Mouse (Mus musculus) frontal cortex, adult 2 months (tissue): ENCODE results near the gene Mrps5. TPM values are rescaled to one million over a fixed set of nuclear protein-coding genes. Genes with fewer than 3 reads are reported as not detected.
A peak's percentile ranks its signal among the peaks of the same experiment; 100 is the strongest.
"Not testable (repeated sequence)": the region's sequence is repeated elsewhere in the genome, so short reads cannot be mapped to it uniquely, and the experiment has no call there.

Experiments used
- DNase-seq, 2 experiments: peaks; one replicate each; pipeline ENCODE4 v3.0.0; 2022; ENCODE audit warnings: low spot score in 1 of 2; ENCODE audit errors: extremely low spot score in 1 of 2
- polyA plus RNA-seq: library from polyadenylated mRNA; depleted of rRNA; stranded (reverse); fragments of >200 nt; gene quantifications from 2 replicates; pipeline ENCODE4 v1.2.3, GENCODE M21; 2012; rRNA removed

Gene Mrps5
- polyA plus RNA-seq, result 113 and 115 TPM in 2 replicates

- DNase-seq, result peak; percentile 51 to 83
Observed at GRCm38 (mm10) chr2:127586694-127587513, at the start of gene Mrps5, which contains the start of gene Zfp661. TSS of gene Mrps5 (plus strand) at chr2:127587222. TSS of gene Zfp661 (minus strand) at chr2:127587094.

- peak; percentile 49 to 80 for DNase-seq
Observed at GRCm38 (mm10) chr2:127537548-127537947, 49.5 kb upstream of the Mrps5 start.

GRCm38 (mm10) chr2:127539494-127539893 lies 47.5 kb upstream of the Mrps5 start:
- peak in 1 of 2 experiments; percentile 63 for DNase-seq

GRCm38 (mm10) chr2:127541185-127541584 lies 45.8 kb upstream of the Mrps5 start, which contains the start of gene Prom2:
TSS of gene Prom2 (minus strand) at chr2:127541467.
- DNase-seq, result no peak

GRCm38 (mm10) chr2:127541697-127542096 lies 45.3 kb upstream of the Mrps5 start:
- DNase-seq, result no peak

GRCm38 (mm10) chr2:127548342-127549074 lies 38.5 kb upstream of the Mrps5 start:
- DNase-seq, result no peak

GRCm38 (mm10) chr2:127549711-127550110 lies 37.3 kb upstream of the Mrps5 start:
- DNase-seq, result no peak

- DNase-seq, result no peak
Observed at GRCm38 (mm10) chr2:127550446-127550845, 36.6 kb upstream of the Mrps5 start.

- peak; percentile 21 to 73 for DNase-seq
Observed at GRCm38 (mm10) chr2:127551078-127551477, 35.9 kb upstream of the Mrps5 start.

- peak; percentile 92 to 98 for DNase-seq
Observed at GRCm38 (mm10) chr2:127559070-127559966, 27.7 kb upstream of the Mrps5 start.

- DNase-seq, result no peak
Observed at GRCm38 (mm10) chr2:127573322-127573721, 13.7 kb upstream of the Mrps5 start.

- peak; percentile 94 to 97 for DNase-seq
Observed at GRCm38 (mm10) chr2:127584436-127584858, 2.6 kb upstream of the Mrps5 start.

GRCm38 (mm10) chr2:127587514-127587844 lies 457 bp downstream of the Mrps5 start:
- DNase-seq, result no peak

GRCm38 (mm10) chr2:127588897-127589296 lies 1.9 kb downstream of the Mrps5 start:
- DNase-seq, result no peak

GRCm38 (mm10) chr2:127590204-127590603 lies 3.2 kb downstream of the Mrps5 start:
- no peak for DNase-seq

- no peak for DNase-seq
Observed at GRCm38 (mm10) chr2:127590840-127591239, 3.8 kb downstream of the Mrps5 start.

- not testable (repeated sequence) for DNase-seq
Observed at GRCm38 (mm10) chr2:127603383-127603782, 16.4 kb downstream of the Mrps5 start.

- no peak for DNase-seq
Observed at GRCm38 (mm10) chr2:127605203-127605602, 18.2 kb downstream of the Mrps5 start.

GRCm38 (mm10) chr2:127608234-127608633 lies 21.2 kb downstream of the Mrps5 start:
- peak in 1 of 2 experiments; percentile 78 for DNase-seq

GRCm38 (mm10) chr2:127608986-127609385 lies 22.0 kb downstream of the Mrps5 start:
- DNase-seq, result no peak
